Mouse (Mus musculus) heart, adult 18-20 months (tissue): ENCODE measurements at regions not wholly inside any gene's neighbourhood (a gene's known extent, or its start where the extent isn't known, plus 50 kb on each side); places are given as distances from the start of the nearest gene placed in this dataset.

Source experiments
- DNase-seq, 2 experiments: peaks; one replicate each; pipeline ENCODE4 v3.0.0; 2021 to 2022; ENCODE audit warnings: mixed read lengths in 1 of 2

- peak in 1 of 2 experiments; percentile 17 for DNase-seq
Observed at GRCm38 (mm10) chr15:96184666-96185065, 102.7 kb upstream of the Arid2 start.

GRCm38 (mm10) chr15:96185429-96185828 is 101.9 kb upstream of the Arid2 start:
- peak; percentile 36 to 63 for DNase-seq

GRCm38 (mm10) chr15:96185901-96186300 is 101.4 kb upstream of the Arid2 start:
- no peak for DNase-seq

GRCm38 (mm10) chr15:96189551-96189950 is 97.8 kb upstream of the Arid2 start:
- no peak for DNase-seq

GRCm38 (mm10) chr15:96197413-96197812 is 89.9 kb upstream of the Arid2 start:
- peak; percentile 15 to 35 for DNase-seq

GRCm38 (mm10) chr15:96197932-96198331 is 89.4 kb upstream of the Arid2 start:
- DNase-seq = no peak

GRCm38 (mm10) chr15:96201273-96201672 is 86.0 kb upstream of the Arid2 start:
- DNase-seq = no peak

- DNase-seq = peak; percentile 49 to 54
Observed at GRCm38 (mm10) chr15:96201701-96202460, 85.4 kb upstream of the Arid2 start.

GRCm38 (mm10) chr15:96204187-96204586 is 83.1 kb upstream of the Arid2 start:
- no peak for DNase-seq

- DNase-seq = no peak
Observed at GRCm38 (mm10) chr15:96204623-96205022, 82.7 kb upstream of the Arid2 start.

- no peak for DNase-seq
Observed at GRCm38 (mm10) chr15:96210721-96211400, 76.5 kb upstream of the Arid2 start.

- DNase-seq = no peak
Observed at GRCm38 (mm10) chr15:96213541-96214312, 73.6 kb upstream of the Arid2 start.

- DNase-seq = no peak
Observed at GRCm38 (mm10) chr15:96217896-96218295, 69.4 kb upstream of the Arid2 start.

GRCm38 (mm10) chr15:96219746-96220145 is 67.6 kb upstream of the Arid2 start:
- DNase-seq = no peak

- no peak for DNase-seq
Observed at GRCm38 (mm10) chr15:96231969-96232368, 55.3 kb upstream of the Arid2 start.

- DNase-seq = no peak
Observed at GRCm38 (mm10) chr15:96233113-96233512, 54.2 kb upstream of the Arid2 start.

GRCm38 (mm10) chr15:96234783-96235182 is 52.5 kb upstream of the Arid2 start:
- DNase-seq = no peak
